Mouse (Mus musculus) ES-Bruce4 (cell line): ENCODE results near the gene Zbtb8b. TPM values are rescaled to one million over a fixed set of nuclear protein-coding genes. Genes with fewer than 3 reads are reported as not detected.

ENCODE experiments used
- H3K27ac ChIP-seq: 2 replicates; pipeline ENCODE4 v1.5.1; 2012; ENCODE audit warnings: low read length, inconsistent platforms; ENCODE audit not compliant: insufficient read depth
- H3K27me3 ChIP-seq: 2 replicates; pipeline ENCODE4 v1.6.1; 2012; ENCODE audit warnings: mild to moderate bottlenecking, low read length, inconsistent platforms; ENCODE audit not compliant: control insufficient read depth, poor library complexity, insufficient read depth, severe bottlenecking
- H3K36me3 ChIP-seq: 2 replicates; pipeline ENCODE4 v1.6.1; 2012; ENCODE audit warnings: inconsistent platforms, mild to moderate bottlenecking, low read length, moderate library complexity; ENCODE audit not compliant: control insufficient read depth, poor library complexity, insufficient read depth, severe bottlenecking
- H3K4me1 ChIP-seq: one replicate; pipeline ENCODE4 v1.8.1; 2011; ENCODE audit warnings: low read length; ENCODE audit not compliant: control insufficient read depth, insufficient read depth
- H3K4me3 ChIP-seq: 2 replicates; pipeline ENCODE4 v1.5.1; 2011; ENCODE audit warnings: low read depth, mild to moderate bottlenecking, low read length
- H3K9ac ChIP-seq: 2 replicates; pipeline ENCODE4 v1.6.1; 2012; ENCODE audit warnings: low read depth, mild to moderate bottlenecking, inconsistent platforms; ENCODE audit not compliant: poor library complexity, severe bottlenecking
- H3K9me3 ChIP-seq: replicated peaks from 2 replicates; pipeline ENCODE4 v1.6.1; 2012; ENCODE audit warnings: mild to moderate bottlenecking, low read length, inconsistent platforms; ENCODE audit not compliant: control insufficient read depth, poor library complexity, insufficient read depth, severe bottlenecking
- CTCF ChIP-seq: IDR thresholded peaks from one replicate; pipeline ENCODE4 v1.8.1; 2011; ENCODE audit warnings: low read depth, low read length
- EP300 ChIP-seq: IDR thresholded peaks from 2 replicates; pipeline ENCODE4 v1.6.1; 2011; ENCODE audit warnings: low read depth, low read length; ENCODE audit not compliant: insufficient read depth
- POLR2A ChIP-seq: IDR thresholded peaks from one replicate; pipeline ENCODE4 v1.8.1; 2011; ENCODE audit warnings: low read length; ENCODE audit not compliant: insufficient read depth
- polyA plus RNA-seq: library from polyadenylated mRNA; stranded (reverse); fragments of >200 nt; gene quantifications from 2 replicates; pipeline ENCODE4 v1.2.4, GENCODE M21; 2011; ENCODE audit warnings: low read depth; ENCODE audit not compliant: missing spikeins, insufficient read depth, insufficient read length

The Zbtb8b gene
- polyA plus RNA-seq, 1 experiment = 4.8 TPM

- Histone ChIP-seq H3K4me1 (no peaks in the 10 kb centered on the region), H3K27me3 (no peaks in the 10 kb centered on the region), H3K36me3 (no peaks in the 10 kb centered on the region), H3K4me3 (no peak overlapping the region), H3K9me3 (no peaks in the 10 kb centered on the region), H3K9ac (no peak overlapping the region), H3K27ac (no peak overlapping the region)
- no peak for TF ChIP-seq EP300
- TF ChIP-seq POLR2A = no peak
- no peak for TF ChIP-seq CTCF
Observed at GRCm38 (mm10) chr4:129456126-129456525, 15.5 kb upstream of the Zbtb8b start.

GRCm38 (mm10) chr4:129455265-129455664 lies 14.6 kb upstream of the Zbtb8b start:
- no peak overlapping the region for H3K9ac ChIP-seq
- no peaks in the 10 kb centered on the region for H3K9me3 ChIP-seq
- H3K27ac ChIP-seq = no peak overlapping the region
- no peak overlapping the region for H3K4me3 ChIP-seq
- no peaks in the 10 kb centered on the region for H3K27me3 ChIP-seq
- TF ChIP-seq CTCF (peak; percentile 40), POLR2A (no peak), EP300 (no peak)
- no peaks in the 10 kb centered on the region for H3K4me1 ChIP-seq
- no peaks in the 10 kb centered on the region for H3K36me3 ChIP-seq

GRCm38 (mm10) chr4:129451471-129452169 lies 11.0 kb upstream of the Zbtb8b start:
- no peak overlapping the region for H3K4me3 ChIP-seq
- no peak overlapping the region for H3K9ac ChIP-seq
- no peak overlapping the region for H3K27ac ChIP-seq
- H3K27me3 ChIP-seq = no peaks in the 10 kb centered on the region
- no peak for TF ChIP-seq EP300
- no peaks in the 10 kb centered on the region for H3K36me3 ChIP-seq
- H3K4me1 ChIP-seq = no peaks in the 10 kb centered on the region
- no peaks in the 10 kb centered on the region for H3K9me3 ChIP-seq

GRCm38 (mm10) chr4:129450851-129451250 lies 10.2 kb upstream of the Zbtb8b start:
- Histone ChIP-seq H3K27ac (no peak overlapping the region), H3K9ac (no peak overlapping the region), H3K27me3 (no peaks in the 10 kb centered on the region), H3K36me3 (no peaks in the 10 kb centered on the region), H3K4me1 (no peaks in the 10 kb centered on the region), H3K4me3 (no peak overlapping the region), H3K9me3 (no peaks in the 10 kb centered on the region)
- TF ChIP-seq POLR2A (no peak), CTCF (no peak), EP300 (no peak)

- H3K27me3 ChIP-seq = no peaks in the 10 kb centered on the region
- no peak overlapping the region for H3K9ac ChIP-seq
- H3K36me3 ChIP-seq = no peaks in the 10 kb centered on the region
- no peaks in the 10 kb centered on the region for H3K4me1 ChIP-seq
- TF ChIP-seq POLR2A (no peak), CTCF (no peak), EP300 (no peak)
- no peak overlapping the region for H3K27ac ChIP-seq
- no peaks in the 10 kb centered on the region for H3K9me3 ChIP-seq
- H3K4me3 ChIP-seq = no peak overlapping the region
Observed at GRCm38 (mm10) chr4:129448713-129449112, 8.1 kb upstream of the Zbtb8b start.

DNA sequence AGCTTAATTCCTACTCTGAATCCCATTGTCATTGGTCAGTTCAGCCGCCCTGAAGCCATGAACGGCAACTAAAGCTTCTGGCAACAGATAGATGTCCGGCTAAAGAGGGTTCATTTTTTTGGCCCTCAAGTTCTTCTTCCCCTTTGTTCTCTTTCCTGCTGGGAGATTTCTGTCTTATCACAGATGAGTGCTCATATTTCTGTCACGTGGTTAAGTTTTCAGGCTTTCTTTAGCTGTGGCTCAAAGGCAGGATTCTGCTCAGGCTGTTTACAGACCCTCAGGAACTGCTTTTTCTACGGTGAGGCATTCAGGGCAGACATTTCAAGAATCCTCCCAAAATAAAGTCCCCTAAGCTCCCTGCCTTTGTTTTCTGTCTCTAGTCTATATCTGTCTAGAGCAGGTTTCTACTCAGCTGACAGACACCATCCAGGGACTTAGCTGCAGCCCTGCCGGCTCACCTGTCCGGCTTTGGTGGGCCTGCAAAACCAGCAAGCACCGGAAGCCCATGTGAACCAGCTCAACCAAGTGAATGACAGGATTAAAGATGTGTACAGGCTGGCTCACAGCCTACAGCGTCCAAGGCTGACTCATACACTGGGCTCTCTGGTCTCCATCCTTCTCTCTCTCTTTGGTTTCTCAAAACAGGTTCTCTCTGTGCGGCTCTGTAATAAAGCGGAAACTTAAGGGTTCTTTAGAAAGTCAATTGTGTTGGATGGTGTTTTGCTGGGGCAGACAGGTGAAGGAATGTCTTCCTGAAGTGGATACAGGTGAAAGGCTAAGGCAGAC lies 7.3 kb upstream of the Zbtb8b start:
- no peaks in the 10 kb centered on the region for H3K36me3 ChIP-seq
- no peak overlapping the region for H3K9ac ChIP-seq
- H3K4me1 ChIP-seq = no peaks in the 10 kb centered on the region
- TF ChIP-seq POLR2A = no peak
- no peak overlapping the region for H3K27ac ChIP-seq
- H3K4me3 ChIP-seq = no peak overlapping the region
- H3K9me3 ChIP-seq = no peaks in the 10 kb centered on the region
- no peaks in the 10 kb centered on the region for H3K27me3 ChIP-seq
